Mouse (Mus musculus) olfactory bulb, adult 2 months (tissue): ENCODE results near the gene Gart. TPM values are rescaled to one million over a fixed set of nuclear protein-coding genes. Genes with fewer than 3 reads are reported as not detected.
"Not testable (repeated sequence)": the region's sequence is repeated elsewhere in the genome, so short reads cannot be mapped to it uniquely, and the experiment has no call there.

ENCODE experiments used
- H3K27ac ChIP-seq: fragments of 200-500 bp; 2 replicates; pipeline ENCODE4 v1.5.1; 2012; ENCODE audit warnings: low read depth, low read length; ENCODE audit not compliant: insufficient read depth
- H3K4me1 ChIP-seq: fragments of 200-500 bp; 2 replicates; pipeline ENCODE4 v1.6.1; 2012; ENCODE audit warnings: low read length; ENCODE audit not compliant: control insufficient read depth, insufficient read depth
- H3K4me3 ChIP-seq: fragments of 200-500 bp; 2 replicates; pipeline ENCODE4 v1.5.1; 2012; ENCODE audit warnings: mild to moderate bottlenecking, low read depth, low read length, moderate library complexity; ENCODE audit not compliant: insufficient read depth
- CTCF ChIP-seq: fragments of 200-500 bp; IDR thresholded peaks from 2 replicates; pipeline ENCODE4 v1.5.1; 2012; ENCODE audit warnings: low read depth, mild to moderate bottlenecking, low read length, moderate library complexity; ENCODE audit not compliant: insufficient read depth
- POLR2A ChIP-seq: fragments of 200-500 bp; IDR thresholded peaks from 2 replicates; pipeline ENCODE4 v1.6.1; 2012; ENCODE audit warnings: mild to moderate bottlenecking, low read depth, low read length, moderate library complexity; ENCODE audit not compliant: insufficient read depth
- WGBS: fragments of 180-500 bp; shearing (Covaris S2); methylation state at CpG from one replicate; pipeline ENCODE4 v1.1.7; 2018; 5-methylcytosine and 5-hydroxymethylcytosine counted together
- polyA plus RNA-seq: library from polyadenylated mRNA; stranded (reverse); fragments of >200 nt; gene quantifications from 2 replicates; pipeline ENCODE4 v1.2.4, GENCODE M21; 2012; ENCODE audit warnings: low replicate concordance; ENCODE audit not compliant: missing spikeins, insufficient read depth, insufficient read length

The Gart gene
- polyA plus RNA-seq, 1 experiment = not detected

GRCm38 (mm10) chr16:91652191-91652590, 5.4 kb upstream of the Gart start:
- TF ChIP-seq POLR2A = no peak
- TF ChIP-seq CTCF = no peak
- Histone ChIP-seq H3K4me1 (peaks cover 6% of the 10 kb centered on the region; the same call in 1 of the 2 replicates), H3K27ac (no peak overlapping the region), H3K4me3 (no peak overlapping the region)
- WGBS = 63% methylated on average over 3 of the region's 3 CpGs

- Histone ChIP-seq H3K4me1 (peaks cover 6% of the 10 kb centered on the region; the same call in 1 of the 2 replicates), H3K4me3 (no peak overlapping the region), H3K27ac (no peak overlapping the region)
- no peak for TF ChIP-seq POLR2A
- no peak for TF ChIP-seq CTCF
These were observed 3.0 kb upstream of the Gart start for GRCm38 (mm10) chr16:91649781-91650180.

GRCm38 (mm10) chr16:91649246-91649645, 2.5 kb upstream of the Gart start:
- Histone ChIP-seq H3K4me1 (peaks cover 6% of the 10 kb centered on the region; the same call in 1 of the 2 replicates), H3K27ac (no peak overlapping the region), H3K4me3 (no peak overlapping the region)
- no peak for TF ChIP-seq CTCF
- WGBS = 31% methylated on average over 3 of the region's 3 CpGs

GRCm38 (mm10) chr16:91648220-91648550, 1.4 kb upstream of the Gart start:
- TF ChIP-seq POLR2A (no peak), CTCF (no peak)
- Histone ChIP-seq H3K4me3 (peak overlapping the region; percentile 83), H3K27ac (peak overlapping the region; percentile 97; the same call in 1 of the 2 replicates), H3K4me1 (peaks cover 6% of the 10 kb centered on the region; the same call in 1 of the 2 replicates)
- WGBS = under 1% methylated on average over 25 of the region's 25 CpGs

- H3K27ac ChIP-seq = peak within 1 kb of the TSS; percentile 97
- H3K4me3 ChIP-seq = peak within 1 kb of the TSS; percentile 83
- H3K4me1 ChIP-seq = peaks cover 6% of the 10 kb centered on the region; the same call in 1 of the 2 replicates
- under 1% methylated on average over 70 of the region's 70 CpGs for WGBS
- TF ChIP-seq POLR2A = peak; percentile 80
- no peak for TF ChIP-seq CTCF
These were observed 888 bp upstream of the Gart start, which contains the start of gene Son for GRCm38 (mm10) chr16:91647461-91648219. Gene Son (plus strand): TSS chr16:91647506.

- TF ChIP-seq CTCF (no peak), POLR2A (no peak)
- H3K27ac ChIP-seq = no peak overlapping the region
- 6% methylated on average over 11 of the region's 11 CpGs for WGBS
- peak overlapping the region; percentile 75 for H3K4me3 ChIP-seq
- H3K4me1 ChIP-seq = no peaks in the 10 kb centered on the region
These were observed 653 bp downstream of the Gart start for GRCm38 (mm10) chr16:91645995-91646602.

- not testable (repeated sequence) for H3K4me1 ChIP-seq, H3K4me3 ChIP-seq, H3K27ac ChIP-seq
- 91% methylated on average over 1 of the region's 2 CpGs for WGBS
These were observed 1.3 kb downstream of the Gart start for GRCm38 (mm10) chr16:91645420-91645819.

GRCm38 (mm10) chr16:91644901-91645300, 1.9 kb downstream of the Gart start:
- Histone ChIP-seq H3K4me1 (no peaks in the 10 kb centered on the region), H3K27ac (no peak overlapping the region), H3K4me3 (no peak overlapping the region)
- WGBS = 86% methylated on average over 2 of the region's 2 CpGs
- TF ChIP-seq POLR2A (no peak), CTCF (no peak)

GRCm38 (mm10) chr16:91640171-91640570, 6.6 kb downstream of the Gart start:
- TF ChIP-seq POLR2A (no peak), CTCF (no peak)
- Histone ChIP-seq H3K27ac (no peak overlapping the region), H3K4me3 (no peak overlapping the region)

GRCm38 (mm10) chr16:91639636-91640035, 7.1 kb downstream of the Gart start:
- no peak for TF ChIP-seq POLR2A
- no peak for TF ChIP-seq CTCF
- 88% methylated on average over 2 of the region's 2 CpGs for WGBS
- Histone ChIP-seq H3K27ac (no peak overlapping the region), H3K4me1 (no peaks in the 10 kb centered on the region), H3K4me3 (no peak overlapping the region)

More at GRCm38 (mm10) chr16:91640171-91640570, 6.6 kb downstream of the Gart start:
- no peaks in the 10 kb centered on the region for H3K4me1 ChIP-seq
- WGBS = 97% methylated on average over 8 of the region's 8 CpGs
